Mouse (Mus musculus): ENCODE results near the gene 2010111I01Rik.
"Not testable (repeated sequence)": the region's sequence is repeated elsewhere in the genome, so short reads cannot be mapped to it uniquely, and the experiment has no call there.

The 2010111I01Rik gene

DNA sequence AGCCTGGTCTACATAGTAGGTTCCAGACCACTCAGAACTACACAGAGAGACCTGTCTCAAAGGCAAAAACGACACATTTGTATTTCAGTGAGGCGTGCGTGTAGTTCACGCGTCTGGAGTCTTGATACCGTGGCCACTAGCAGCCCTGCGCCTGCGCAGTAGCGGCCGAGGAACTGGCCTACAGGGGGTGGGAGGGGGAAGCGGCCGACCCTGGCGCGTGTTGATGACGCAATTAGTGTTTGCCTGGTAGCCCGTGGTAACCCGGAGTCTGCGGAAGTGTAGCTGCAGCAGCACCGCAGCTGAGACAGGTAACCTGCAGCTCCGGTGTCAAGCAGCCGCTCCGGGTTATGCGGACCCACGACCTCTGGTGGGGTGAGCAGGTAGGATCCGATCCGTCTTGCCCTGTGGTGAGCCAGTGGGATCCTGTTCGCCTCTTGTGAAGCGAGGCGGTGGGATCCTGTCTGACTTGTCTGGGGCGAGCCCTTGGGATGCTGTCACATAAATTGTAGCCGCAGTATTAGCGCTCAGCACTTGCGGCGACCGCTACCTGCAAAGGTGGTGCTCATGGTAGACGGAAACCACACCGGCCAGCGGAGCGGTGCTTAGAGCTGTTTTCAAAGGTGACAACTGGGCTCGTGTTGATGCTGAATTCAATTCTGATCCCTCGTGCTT is at the start of gene 2010111I01Rik:
2010111I01Rik (plus strand) TSS at position 254 of the 672 bp plus-strand sequence.
- peak; percentile 98 for DNase-seq (ENCODE audit: low spot score)

GRCm38 (mm10) chr13:62916675-62917074 is 48.0 kb upstream of the 2010111I01Rik start:
- DNase-seq (ENCODE audit: low spot score), result no peak

DNA sequence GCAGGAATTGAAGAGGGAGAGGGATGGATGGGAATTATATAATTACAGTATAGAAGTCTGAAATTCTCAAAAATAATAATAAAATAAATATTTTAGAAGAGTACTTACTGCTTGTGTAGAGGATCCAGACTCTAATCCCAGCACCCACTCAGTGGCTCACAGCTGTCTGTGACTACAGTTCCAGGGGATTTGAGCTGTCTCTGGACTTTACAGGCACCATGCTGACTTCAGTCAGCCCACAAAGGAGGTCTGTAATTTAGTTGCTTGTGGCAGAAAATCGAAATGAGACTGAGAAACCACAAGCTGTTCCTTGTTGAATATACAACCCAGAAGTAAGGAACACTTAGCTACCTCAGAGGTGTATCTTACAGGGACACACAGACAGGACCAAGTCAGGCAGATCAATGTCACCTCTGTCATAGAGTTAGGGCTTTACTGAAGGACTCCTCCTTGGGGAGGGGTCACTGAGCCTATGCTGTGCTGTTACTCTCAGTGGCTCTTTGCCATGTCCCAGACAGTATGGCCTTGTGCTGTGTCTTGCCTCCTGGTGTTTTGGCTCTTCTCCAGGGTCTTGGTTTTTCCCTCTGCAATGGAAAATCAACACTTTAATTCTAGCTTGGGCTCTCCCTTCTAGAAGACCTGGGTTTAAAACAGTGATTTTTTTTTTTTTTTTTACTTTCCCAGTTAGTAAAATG is 47.1 kb upstream of the 2010111I01Rik start:
- DNase-seq (ENCODE audit: low spot score), result no peak

- DNase-seq (ENCODE audit: low spot score), result peak; percentile 86
These were observed 44.9 kb upstream of the 2010111I01Rik start for GRCm38 (mm10) chr13:62919647-62920341.

GRCm38 (mm10) chr13:62922645-62923044 is 42.0 kb upstream of the 2010111I01Rik start:
- no peak for DNase-seq (ENCODE audit: low spot score)

- DNase-seq (ENCODE audit: low spot score), result no peak
These were observed 41.5 kb upstream of the 2010111I01Rik start for GRCm38 (mm10) chr13:62923182-62923581.

GRCm38 (mm10) chr13:62926479-62926878 is 38.2 kb upstream of the 2010111I01Rik start:
- peak; percentile 72 for DNase-seq (ENCODE audit: low spot score)

DNA sequence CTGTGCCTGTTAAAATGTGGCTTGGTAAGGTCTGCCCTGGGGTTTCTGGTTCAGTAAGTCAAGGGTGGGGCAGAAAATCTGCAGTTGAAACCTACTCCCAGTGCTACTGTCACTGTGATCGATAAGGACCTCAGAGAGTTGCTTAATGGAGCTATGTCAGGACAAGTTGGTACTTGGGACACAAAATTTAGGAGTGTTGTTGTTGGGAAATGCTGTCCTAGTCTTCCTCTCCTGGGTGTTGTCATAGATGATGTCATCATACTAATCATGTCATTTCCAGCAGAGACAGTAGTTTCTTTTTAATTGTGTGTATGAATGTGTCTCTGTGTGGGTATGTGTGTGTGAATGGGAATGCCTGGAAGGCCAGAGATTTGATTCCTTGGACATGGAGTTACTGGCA is 37.2 kb upstream of the 2010111I01Rik start:
- no peak for DNase-seq (ENCODE audit: low spot score)

GRCm38 (mm10) chr13:62929144-62929543 is 35.5 kb upstream of the 2010111I01Rik start:
- not testable (repeated sequence) for DNase-seq (ENCODE audit: low spot score)

GRCm38 (mm10) chr13:62929766-62930389 is 34.8 kb upstream of the 2010111I01Rik start:
- DNase-seq (ENCODE audit: low spot score), result no peak

DNA sequence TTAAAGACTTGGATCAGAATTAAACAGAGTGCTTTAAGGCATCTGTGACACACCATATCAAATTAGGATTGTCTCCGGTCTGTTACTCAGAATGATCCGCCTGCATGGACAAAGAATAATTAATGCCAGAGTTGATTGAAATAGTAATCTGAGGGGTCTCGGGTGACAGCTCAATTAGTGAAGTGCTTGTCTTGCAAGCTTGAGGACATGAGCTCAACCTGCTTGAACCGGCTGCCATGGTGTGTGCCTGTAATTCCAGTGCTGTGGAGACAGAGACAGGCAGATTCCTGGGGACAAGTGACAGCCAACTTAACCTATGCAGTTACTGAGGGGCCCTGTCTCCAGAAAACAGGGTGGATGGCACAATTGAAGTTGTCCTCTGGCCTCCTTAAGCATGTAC is 32.2 kb upstream of the 2010111I01Rik start:
- DNase-seq (ENCODE audit: low spot score), result no peak

GRCm38 (mm10) chr13:62939371-62939770 is 25.3 kb upstream of the 2010111I01Rik start:
- no peak for DNase-seq (ENCODE audit: low spot score)

DNA sequence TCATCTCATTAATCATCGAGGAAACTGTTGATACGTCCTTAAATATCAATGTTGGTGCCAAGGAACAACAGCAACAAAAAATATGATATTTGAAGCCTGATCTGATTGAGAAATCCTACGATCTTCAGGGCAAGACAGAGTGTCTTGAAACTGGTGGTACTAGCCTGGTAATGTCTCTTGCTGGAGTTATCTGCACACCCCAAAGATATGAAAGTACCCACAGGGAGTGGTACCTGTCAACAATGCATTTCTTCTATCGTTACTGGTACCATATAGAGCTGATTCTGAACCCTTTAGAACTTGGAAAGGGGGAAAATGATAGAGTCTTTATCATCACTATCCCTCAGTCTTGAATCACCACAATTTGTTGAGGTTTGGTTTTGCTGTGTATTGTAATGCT is 24.9 kb upstream of the 2010111I01Rik start:
- no peak for DNase-seq (ENCODE audit: low spot score)

GRCm38 (mm10) chr13:62940721-62941120 is 24.0 kb upstream of the 2010111I01Rik start:
- no peak for DNase-seq (ENCODE audit: low spot score)

DNA sequence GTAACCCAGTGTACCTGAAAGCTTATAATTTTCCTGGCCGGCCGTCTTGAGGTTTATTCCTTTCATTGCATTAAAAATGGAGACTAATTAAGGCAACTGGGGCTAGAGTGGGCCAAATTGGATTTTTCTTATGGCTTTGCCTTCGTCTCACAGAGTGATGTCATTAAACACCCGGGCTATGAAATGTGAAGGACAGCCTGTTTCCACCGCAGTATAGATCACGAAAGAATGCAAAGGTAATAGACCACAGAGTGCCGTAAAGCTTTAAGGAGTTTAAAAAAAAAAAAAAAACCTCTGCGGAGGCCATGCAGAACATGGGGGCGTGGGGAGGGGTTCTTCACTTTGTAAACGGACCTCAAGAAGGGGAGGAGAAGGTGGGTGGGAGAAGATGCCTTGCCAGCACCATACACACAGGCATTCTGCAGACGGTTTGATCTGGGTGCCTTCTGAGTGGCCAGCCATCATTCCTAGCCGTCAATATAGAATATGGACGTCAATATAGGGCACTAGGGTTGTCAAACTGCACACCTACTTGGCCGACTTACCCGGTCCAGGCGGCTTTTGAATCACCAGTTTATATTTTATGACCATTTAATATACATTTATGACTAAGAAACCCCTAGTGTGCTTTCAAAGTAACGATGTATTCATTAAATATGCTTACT is 23.2 kb upstream of the 2010111I01Rik start:
- no peak for DNase-seq (ENCODE audit: low spot score)

- DNase-seq (ENCODE audit: low spot score), result no peak
These were observed 21.3 kb upstream of the 2010111I01Rik start for GRCm38 (mm10) chr13:62943274-62943830.

GRCm38 (mm10) chr13:62944109-62944508 is 20.6 kb upstream of the 2010111I01Rik start:
- no peak for DNase-seq (ENCODE audit: low spot score)

DNA sequence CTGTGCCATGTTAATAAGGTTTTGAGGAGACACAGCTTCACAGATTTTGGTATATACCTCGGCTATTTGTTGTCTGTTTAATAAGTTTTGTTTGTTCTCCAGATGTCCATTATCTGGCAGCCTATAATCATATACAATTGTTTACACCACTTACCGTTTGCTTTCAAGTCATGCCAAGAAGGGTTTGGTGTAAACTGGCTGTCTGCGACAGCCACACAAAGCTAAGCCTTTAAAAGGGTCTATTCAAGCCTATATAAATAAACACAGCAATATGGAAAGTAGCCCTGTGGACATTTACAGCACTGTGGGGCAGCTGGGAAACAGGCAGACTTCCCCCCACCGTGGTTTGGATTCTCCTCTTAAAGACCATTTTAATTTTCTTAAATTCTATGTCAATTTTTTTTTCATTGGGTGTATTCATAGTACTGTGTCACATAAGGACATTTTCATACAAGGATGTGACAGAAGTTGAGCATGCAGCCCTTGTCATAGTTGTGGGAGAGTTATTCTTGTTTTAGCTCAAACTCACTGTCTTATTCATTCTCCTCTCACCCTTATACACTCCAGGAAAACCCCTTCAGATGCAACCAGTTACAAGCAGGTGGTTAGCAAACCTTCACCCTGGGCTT is 15.0 kb upstream of the 2010111I01Rik start:
- DNase-seq (ENCODE audit: low spot score), result no peak

GRCm38 (mm10) chr13:62951606-62952005 is 13.1 kb upstream of the 2010111I01Rik start:
- DNase-seq (ENCODE audit: low spot score), result no peak

DNA sequence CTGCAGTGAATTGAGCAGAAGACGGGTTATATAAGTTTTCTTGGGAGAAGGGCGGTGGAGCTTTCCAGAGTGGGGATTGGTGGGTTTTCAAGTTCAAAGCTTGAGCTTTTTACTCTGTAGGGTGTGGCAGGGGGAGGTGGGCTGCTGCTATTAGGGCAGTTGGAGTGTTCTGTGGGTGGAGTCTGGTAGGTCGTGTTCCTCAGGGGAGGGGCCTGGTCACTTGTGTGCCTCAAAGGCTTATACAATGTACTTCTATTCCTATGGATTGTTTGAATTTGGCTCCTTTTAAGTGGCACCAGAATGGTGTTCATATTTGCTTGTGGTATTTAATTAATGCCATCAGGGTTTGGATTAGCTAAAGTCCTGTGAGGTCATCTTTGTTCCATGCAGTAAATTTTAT is 12.6 kb upstream of the 2010111I01Rik start:
- DNase-seq (ENCODE audit: low spot score), result no peak

- DNase-seq (ENCODE audit: low spot score), result no peak
These were observed 12.1 kb upstream of the 2010111I01Rik start for GRCm38 (mm10) chr13:62952624-62953023.
